Mouse (Mus musculus) urinary bladder, postnatal 10 days (tissue): Measurements from ENCODE around the gene 1700021F07Rik.

ENCODE experiments used
- DNase-seq: peaks from one replicate; pipeline ENCODE4 v3.0.0; 2022; ENCODE audit warnings: low spot score

Gene 1700021F07Rik

DNA sequence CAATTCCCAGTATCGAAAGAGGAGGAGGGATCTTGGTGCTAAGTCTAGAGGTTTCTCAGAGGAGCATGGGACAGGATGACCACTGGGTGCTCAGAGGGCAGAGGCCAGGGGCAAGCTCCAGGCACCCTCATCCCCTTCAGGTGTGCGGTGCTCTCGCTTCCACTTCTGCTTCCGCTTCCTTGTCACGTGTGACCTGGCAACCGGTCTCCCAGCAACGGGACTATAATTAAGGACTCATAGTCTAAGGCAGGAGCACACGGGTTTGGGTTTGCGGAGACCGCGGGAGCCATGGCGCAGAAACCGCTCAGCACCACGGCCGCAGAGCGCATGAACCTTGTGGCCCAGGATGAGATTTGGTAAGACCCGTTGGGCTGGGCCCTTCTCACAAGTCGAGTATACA lies at the start of gene 1700021F07Rik:
Gene 1700021F07Rik, plus strand, starts transcription at position 211 of the 400 bp plus-strand sequence.
- DNase-seq = no peak

DNA sequence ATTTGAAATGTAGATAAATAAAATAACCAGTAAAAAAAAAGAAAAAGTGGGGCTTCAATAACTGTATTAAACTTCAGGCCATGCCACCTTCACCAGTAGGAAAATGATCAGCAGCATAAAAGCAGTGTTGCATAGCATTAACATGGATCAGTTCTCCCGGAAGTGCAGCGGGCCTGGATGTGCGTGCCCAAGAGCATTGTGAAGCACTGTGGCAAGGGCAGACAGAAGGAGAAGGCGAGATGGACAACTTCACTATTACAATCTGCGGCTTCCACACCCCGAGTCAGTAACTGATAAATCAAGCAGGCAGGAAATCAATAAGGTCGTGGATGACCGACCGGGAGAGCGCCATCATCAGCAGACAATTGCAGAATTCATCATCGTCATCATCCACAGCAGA lies 49.2 kb upstream of the 1700021F07Rik start:
- no peak for DNase-seq

DNA sequence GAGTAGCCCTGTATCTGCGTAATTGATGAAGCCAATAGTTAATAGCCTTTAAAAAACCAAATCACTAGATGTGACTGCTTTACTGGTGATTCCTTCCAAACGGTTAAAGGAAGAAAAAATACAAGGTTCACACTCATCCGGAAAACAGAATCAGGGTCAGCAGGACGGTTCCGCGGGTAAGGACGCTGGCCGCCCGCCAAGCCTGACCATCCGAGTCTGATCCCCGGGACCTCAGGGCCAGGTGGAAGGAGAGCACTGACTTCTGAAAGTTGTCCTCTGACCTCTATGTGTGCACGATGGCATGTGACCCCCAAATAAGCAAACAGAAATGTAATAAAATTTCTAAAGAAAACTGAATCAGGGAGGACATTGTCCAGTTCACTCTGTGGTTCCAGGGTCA lies 43.3 kb upstream of the 1700021F07Rik start:
- DNase-seq = no peak

DNA sequence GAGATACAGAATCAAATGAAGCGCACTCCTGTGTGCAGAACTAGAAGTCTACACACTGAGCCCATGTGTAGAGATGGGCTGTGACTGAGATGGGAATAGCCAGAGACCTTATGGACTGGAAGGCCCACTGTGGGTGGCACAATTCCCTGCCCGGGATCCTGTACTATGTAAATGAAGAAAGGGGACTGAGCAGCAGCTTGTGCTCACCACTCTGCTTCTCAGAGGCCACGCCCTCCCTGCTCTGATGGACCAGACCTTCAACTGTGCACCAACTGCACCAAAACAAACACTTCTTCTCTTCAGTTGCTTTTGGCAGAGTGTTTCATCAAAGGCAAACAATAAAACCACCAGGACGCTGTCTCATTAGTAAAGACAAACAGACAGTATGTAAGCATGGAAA lies 37.9 kb upstream of the 1700021F07Rik start:
- DNase-seq = no peak

DNA sequence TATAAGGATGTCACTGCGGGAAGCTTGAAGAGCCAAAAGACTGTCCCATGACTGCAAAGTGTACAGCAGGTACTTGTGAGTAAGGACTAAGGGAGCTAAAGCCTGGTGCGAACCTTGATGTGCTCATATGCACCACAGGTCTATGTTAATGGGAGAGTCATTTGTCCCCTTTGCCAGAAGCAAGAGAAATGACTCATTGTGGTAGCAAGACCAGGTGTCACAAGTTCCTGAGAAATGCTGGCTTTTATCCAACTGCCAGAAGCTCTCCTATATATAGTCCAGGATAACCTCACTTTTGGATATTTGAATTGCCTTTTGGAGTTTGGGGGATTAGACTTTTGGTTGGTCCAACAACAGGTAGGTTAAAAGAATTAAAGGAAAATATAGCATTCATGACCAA lies 22.8 kb upstream of the 1700021F07Rik start:
- DNase-seq = no peak

DNA sequence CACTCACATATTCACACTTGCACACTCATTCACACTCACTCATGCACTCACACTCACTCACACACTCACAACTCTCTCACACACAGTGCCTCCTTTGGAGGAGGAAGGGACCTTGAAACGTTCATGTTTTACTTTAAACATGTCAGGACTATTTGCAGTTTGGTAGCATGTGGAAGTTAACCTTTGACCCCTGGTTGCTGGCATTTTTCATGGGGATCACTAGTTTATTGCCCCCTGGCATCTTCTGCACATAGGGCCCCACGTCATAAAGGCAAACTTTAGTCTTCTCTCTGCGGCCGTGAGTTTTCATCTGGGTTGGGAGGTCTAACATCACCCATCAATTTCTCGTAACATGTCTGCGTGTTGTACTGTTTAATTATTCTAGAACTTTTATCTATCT lies 8.4 kb upstream of the 1700021F07Rik start:
- DNase-seq = no peak

DNA sequence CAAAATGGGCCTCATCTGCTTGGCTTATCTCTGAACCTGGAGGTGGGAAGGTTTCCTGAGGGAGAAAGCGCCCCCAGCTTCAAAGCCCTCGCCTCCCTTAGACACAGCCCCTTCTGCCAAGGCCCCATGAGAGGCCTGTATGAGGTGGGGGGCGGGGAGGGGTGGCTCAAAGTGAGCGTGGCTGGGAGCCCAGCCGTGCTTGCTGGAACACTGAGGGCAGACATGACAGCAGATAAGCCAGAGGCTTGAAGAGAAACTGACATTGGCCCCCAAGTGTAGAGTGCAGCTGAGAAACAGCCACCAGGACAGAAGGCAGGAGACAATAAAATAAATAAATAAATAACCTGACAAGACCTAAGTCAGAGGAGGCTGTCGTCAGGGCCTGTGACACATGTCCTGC lies 7.2 kb upstream of the 1700021F07Rik start:
- no peak for DNase-seq

DNA sequence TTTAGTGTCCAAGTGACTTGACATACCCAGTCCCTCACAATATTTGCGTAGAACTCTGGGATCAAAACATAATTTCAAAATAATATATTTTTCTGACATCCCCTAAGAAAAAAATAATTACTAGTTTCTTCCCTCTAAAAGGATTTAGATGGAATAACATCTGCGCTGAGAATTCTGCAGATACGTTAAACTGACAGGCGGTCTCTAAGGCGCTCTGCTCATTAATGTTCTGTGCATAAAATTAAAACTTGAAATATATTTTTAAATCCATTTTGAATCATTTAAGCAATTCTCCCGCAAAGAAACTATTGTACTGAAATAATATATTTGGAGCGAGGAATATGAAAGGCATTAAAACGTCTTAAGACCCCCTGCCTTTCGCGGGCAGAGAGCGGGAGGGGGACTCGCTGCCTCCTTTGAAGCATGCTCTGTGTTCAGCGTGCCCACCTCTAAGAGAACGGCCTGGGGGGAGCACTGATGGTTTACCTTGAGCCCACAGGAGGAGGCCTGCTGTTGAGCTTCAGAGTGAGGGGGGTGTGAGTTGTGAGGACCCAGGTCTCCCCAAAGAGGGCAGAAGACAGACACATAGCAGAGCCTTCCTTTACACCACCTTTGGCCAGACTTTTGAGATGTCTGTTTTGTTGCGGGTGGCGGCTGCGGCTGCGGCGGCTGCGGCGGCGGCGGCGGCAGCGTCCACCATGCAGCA lies 6.1 kb upstream of the 1700021F07Rik start:
- DNase-seq = no peak

DNA sequence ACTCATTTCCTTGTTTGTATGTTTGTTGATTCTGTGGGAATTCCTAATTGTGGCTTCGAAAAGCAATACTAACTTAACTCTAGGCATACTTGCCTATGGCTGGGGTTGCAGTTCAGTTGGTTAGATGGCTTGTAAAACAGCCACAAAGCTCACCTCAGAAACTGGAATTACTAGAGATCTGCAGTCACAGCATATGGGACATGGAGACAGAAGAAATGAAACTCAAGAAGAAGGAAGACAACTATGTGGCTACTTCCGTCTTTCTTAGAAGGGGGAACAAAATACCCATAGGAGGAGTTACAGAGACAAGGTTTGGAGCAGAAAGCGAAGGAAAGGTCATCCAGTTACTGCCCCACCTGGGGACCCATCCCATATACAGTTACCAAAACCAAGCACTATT lies 6.1 kb downstream of the 1700021F07Rik start:
- no peak for DNase-seq

DNA sequence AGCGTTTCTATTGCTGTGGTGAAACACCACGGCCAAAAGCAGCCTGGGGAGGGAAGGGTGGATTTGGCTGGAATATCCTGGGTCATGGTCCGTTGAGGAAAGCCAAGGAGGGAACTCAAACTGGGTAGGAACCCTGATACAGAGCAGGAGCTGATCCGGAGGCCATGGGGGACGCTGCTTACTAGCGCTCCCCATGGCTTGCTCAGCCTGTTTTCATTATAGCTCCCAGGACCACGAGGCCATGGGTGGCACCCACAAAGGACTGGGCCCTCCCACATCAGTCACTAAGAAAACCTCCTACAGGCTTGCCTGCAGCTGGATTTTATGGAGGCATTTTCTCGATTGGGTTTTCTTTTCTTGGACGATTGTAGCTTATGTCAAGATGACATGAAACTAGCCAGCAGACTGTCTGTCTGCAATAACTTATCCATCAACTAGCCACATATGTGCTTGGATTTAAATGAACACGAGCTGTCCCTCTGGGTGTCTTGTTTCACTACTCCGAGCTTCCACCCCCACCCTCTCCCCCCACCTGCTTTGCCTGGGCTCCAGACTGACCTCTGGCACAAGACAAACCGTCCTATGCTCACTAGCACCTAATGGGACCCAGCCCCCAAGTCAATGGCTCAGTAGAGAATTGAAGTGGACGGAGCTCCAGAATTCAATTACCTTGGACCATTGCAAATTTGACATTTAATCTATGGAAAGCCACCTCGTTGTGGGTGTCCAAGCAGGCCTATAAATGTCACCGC lies 10.5 kb downstream of the 1700021F07Rik start:
- DNase-seq = no peak

DNA sequence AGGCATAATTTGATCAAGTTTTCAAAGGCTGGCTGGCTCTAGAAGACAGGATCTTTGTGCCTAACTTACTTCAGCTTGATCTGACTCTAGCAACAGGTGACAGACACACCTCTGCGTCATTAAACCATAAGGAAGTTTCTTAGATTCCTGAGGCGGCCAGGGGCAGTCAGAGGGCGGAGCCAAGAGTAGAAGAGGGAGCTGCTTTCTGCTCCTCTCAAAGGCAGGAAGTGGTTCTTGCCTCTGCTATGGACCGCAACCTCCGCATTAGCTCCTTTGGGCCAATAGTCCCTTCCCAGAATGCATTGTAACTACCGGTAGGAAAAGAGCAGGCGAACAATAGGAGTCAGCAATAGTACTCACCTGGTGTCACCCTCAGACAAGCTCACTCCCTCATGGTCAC lies 12.2 kb downstream of the 1700021F07Rik start:
- no peak for DNase-seq

DNA sequence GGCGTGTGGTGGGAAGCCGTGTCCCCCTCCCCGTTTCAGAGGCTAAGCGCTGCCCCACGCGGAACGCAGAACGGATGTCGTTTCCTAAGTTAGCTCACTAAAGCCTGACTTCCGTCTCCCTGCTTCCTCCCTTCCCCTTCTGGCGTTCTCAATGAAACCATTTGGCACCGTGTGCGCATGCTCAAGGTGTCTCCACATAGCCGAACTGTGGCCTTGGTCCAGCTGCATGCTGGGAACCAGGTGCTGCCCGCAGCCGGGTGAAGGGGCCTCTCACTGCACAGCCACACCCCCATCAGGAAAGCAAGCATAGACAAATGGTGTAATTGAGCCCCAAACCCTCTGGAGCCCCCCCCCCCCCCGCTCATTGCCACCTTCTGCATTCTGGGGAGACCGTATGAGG lies 13.0 kb downstream of the 1700021F07Rik start:
- no peak for DNase-seq

DNA sequence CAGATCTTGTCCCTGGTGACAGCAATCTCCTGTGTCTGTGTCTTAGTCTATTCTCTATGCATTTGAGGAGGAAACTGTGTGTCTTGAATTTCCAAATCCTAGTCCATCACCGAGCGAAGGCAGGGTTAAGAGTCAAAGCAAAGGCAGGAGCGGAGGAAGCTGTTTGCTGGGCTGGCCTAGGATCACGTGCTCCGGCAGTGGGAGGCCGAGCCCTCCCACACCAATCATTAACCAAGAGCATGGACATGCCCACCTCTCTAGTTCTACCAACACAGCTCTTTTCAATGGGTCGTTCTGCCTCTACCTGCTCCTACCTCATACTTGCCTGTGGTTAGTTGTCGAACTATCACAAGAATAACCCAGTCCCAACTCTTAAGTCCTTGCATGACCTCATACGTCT lies 13.5 kb downstream of the 1700021F07Rik start:
- no peak for DNase-seq

DNA sequence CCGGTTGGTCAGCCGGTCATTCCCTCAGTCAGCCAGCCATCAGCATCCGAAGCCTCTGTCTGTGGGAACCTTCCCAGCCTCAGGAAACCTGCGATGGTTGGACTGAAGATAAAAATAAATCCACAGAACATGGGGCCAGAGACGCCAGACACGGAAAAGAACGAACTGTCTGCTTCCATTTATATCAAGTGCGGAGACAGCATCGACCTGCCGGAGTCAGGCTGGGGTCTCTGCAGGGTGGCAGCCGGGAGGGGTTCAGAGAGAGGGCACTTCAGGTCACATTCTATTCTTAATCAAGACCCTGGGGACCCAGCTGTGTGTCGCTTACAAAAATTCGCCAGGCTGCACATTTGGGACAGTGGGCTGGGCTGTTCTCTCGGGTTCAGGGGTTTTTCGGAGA lies 17.4 kb downstream of the 1700021F07Rik start:
- no peak for DNase-seq

DNA sequence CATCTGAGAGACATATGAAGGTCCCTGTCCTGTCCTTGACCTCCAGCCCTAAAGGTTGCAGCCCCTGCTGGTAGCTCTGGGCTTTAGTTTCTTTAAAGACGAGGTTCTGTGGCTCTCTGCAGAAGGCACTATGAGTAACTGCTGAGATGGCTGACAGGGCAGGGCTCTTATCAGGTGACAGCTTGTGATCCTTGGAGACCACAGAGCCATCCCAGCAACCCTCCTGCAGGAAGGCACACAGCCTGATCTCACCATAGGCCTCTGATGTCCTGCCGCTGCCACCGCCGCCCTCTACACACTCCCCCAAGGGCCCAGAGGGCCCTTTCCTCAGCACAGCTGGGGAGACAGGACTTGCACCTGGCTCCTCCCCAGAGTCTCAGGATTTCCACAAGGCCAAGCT lies 19.4 kb downstream of the 1700021F07Rik start:
- DNase-seq = no peak

DNA sequence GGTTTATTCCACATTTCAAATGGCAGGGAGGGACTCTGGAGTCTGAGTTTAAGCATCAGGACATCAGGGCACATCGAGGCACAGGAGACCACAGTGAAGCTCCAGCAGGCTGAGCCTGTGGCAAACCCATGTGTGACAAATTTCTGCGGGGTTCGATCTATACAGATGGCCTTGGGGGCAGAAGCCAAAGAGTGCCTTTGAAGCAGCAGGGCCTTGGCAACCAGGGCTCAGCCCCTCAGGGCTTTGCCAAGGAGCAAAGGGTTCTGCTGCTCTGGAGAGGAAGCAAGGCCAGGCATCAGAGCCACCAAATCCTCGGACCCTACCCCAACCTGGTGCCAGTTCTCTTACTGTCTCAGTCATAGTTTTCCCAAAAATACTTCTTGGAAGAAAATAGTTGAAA lies 20.3 kb downstream of the 1700021F07Rik start:
- no peak for DNase-seq

DNA sequence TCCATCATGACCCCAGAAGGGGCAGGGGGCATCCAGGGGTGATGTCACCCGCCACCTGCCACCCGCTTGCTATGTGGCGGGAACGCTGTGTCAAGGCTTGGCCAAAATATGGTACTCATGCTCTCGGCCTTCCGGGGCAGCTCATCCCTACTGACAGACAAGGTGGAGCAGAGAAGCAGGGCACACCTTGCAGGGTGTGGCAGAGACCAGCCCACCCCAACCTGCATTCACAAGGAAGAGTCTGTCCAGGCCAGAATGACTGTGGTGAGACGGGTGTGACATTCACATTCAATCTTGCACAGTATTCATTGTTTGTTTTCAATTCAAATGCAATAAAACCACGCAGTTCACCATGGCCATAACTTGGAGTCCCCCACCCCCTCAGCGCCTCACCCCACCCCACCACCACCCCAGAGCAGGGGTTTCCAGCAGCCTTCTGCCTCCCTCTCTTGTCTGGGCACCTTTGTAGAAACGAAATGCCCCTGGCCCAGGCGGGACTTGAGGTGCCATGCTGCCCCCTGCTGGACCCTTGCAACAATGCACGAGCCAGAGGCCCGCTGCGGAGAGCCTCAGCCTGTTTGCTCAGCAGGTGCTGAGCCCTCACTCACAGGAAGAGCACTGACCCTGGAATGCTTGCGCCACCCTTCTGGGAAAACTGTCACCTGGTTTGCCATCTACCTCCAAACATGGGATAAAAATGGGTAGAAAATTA lies 23.8 kb downstream of the 1700021F07Rik start:
- peak; percentile 39 for DNase-seq

DNA sequence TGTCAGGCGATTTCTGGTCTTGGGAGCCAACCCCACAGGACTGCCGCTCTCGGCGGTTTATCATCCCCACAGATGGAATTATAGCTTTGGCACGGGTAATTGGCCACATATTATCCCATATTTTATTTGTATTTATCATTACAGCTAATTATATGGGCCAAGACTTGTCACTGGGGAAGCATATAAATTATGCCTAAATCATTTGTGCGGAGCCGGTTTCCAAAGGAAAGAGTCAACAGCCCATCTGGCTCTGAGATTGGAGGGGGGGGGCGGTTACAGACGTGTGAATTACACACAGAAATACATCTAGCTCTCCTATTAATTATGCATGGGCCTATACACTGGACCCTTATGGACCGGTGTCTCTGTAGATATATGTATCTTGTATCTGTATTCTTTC lies 26.9 kb downstream of the 1700021F07Rik start:
- no peak for DNase-seq

DNA sequence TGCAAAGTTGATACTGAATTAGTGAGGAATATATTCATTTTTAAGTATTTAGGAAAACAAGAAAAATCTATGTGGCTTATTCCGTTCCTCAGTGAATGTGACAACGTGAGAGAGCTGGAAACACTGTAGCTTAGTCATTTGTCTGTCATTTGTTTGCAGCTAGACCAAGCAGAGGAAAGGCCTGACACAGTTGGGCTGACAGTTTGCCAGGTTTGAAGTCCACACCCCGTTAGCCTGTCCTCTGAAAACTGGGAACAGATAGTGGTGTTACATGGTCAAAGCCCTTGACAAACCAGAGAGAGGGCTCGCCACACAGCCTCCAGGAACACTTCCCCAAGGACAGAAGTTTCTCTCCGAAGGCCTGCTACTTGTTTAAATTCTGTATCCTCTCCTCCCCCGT lies 28.3 kb downstream of the 1700021F07Rik start:
- no peak for DNase-seq

DNA sequence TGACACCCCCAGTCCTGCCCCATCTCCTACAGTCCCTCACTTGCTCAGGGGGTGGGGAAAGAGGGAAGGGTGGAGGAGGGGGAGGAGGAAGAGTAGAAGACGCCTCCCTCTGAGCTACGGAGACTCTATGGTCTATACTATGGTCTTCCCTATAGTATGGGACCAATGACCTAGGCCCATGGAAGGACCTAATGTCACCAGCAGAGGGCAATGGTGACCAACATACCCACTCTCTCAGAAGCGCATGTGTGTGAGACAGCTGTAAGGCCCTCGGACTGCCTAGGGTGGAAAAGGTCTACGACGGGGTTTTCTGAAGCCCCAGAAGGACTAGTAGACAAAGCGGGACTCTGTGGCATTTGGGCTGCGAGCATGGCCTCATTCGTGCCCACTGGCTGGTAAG lies 31.5 kb downstream of the 1700021F07Rik start:
- DNase-seq = no peak

DNA sequence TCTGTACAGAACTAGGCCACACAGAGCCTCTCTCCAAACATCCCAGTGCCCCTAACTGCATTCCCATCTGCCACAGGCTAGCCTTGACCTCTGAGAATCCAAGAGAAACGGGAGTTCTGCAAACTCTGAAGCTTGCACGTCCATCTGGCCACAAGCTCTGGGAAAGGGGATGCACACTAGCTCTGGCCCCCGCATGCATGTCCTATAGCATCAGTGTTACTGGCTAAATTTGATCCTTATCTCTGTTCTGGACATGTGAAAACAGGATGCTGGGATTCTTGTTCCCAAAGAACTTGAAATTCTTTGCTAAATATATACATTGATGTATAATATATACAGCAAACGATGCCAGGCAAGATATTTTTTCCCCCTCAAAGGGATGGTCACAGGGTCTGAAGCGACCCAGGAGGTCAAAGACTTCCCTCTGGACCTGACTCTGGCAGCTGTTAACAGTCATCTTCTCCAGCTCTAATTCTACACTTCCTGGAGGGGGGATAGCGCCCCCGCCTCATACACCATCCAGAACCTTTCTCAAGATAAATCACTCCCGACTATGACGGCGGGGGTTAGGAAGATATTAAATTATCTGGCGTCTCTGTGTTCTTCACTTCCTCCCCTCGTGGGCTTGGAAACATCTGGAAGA lies 36.5 kb downstream of the 1700021F07Rik start:
- DNase-seq = no peak

DNA sequence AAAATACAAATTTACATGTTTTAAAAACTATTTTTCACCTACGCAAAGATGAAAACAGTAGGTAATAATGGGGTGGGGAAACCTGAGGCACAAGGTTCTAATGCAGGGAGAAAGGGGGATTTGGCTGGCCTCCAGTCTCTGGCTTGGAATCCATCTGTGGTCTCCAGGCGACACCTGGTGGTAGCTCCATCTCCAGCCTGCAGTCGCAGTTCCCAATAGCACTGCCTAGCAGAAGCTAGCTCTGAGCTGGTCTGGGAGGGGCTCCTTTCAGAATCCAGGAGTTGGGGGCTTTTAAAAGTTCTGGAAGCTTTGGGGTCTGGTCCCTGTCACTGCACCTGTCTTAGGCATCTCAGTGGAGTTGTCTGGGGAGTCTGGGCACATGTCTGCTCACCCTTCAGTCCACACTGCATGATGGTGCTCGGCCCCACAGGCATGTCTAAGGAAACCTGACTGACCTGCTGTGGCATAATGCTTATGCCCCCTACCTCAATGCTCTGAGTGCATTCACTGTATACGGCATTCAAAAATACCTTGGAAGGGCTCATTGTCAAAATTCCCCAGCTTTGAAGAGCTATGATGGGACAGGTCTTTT lies 39.6 kb downstream of the 1700021F07Rik start:
- DNase-seq = peak; percentile 38
